Mouse (Mus musculus) intestine, postnatal 0 days (tissue): Measurements from ENCODE around the gene Prrc2a. TPM values are rescaled to one million over a fixed set of nuclear protein-coding genes. Genes with fewer than 3 reads are reported as not detected.

Source experiments
- ATAC-seq: fragments of 200-750 bp; cut with Nextera tagmentation; 2 replicates; pipeline ENCODE4 v1.8.0; 2017; ENCODE audit warnings: mild to moderate bottlenecking, moderate TSS enrichment, moderate library complexity
- H3K27ac ChIP-seq: fragments of 300-500 bp; sonication (generic); 2 replicates; pipeline ENCODE4 v1.5.1; 2014; ENCODE audit warnings: mild to moderate bottlenecking, low read depth, low read length, moderate library complexity
- H3K27me3 ChIP-seq: fragments of 300-500 bp; sonication (generic); replicated peaks from 2 replicates; pipeline ENCODE4 v1.6.1; 2014; ENCODE audit warnings: low read length, mixed read lengths; ENCODE audit not compliant: control insufficient read depth, insufficient read depth
- H3K36me3 ChIP-seq: fragments of 300-500 bp; sonication (generic); 2 replicates; pipeline ENCODE4 v1.6.1; 2014; ENCODE audit warnings: mild to moderate bottlenecking, moderate library complexity; ENCODE audit not compliant: control insufficient read depth, insufficient read depth
- H3K4me1 ChIP-seq: fragments of 300-500 bp; sonication (generic); replicated peaks from 2 replicates; pipeline ENCODE4 v1.6.1; 2014; ENCODE audit warnings: antibody characterized with exemption, low read length, mixed read lengths; ENCODE audit not compliant: control insufficient read depth, insufficient read depth
- H3K4me2 ChIP-seq: fragments of 300-500 bp; sonication (generic); replicated peaks from 2 replicates; pipeline ENCODE4 v1.6.1; 2014; ENCODE audit warnings: low read depth, mild to moderate bottlenecking, moderate library complexity
- H3K4me3 ChIP-seq: fragments of 300-500 bp; sonication (generic); 2 replicates; pipeline ENCODE4 v1.5.1; 2014; ENCODE audit warnings: low read depth, low read length
- H3K9ac ChIP-seq: fragments of 300-500 bp; sonication (generic); 2 replicates; pipeline ENCODE4 v1.6.1; 2014; ENCODE audit warnings: mild to moderate bottlenecking, low read depth, low read length
- H3K9me3 ChIP-seq: fragments of 300-500 bp; sonication (generic); 2 replicates; pipeline ENCODE4 v1.6.1; 2016; ENCODE audit warnings: mixed run types; ENCODE audit not compliant: control insufficient read depth
- CTCF ChIP-seq: sonication (generic); IDR thresholded peaks from 2 replicates; pipeline ENCODE4 v1.5.1; 2016; ENCODE audit warnings: low read depth, mild to moderate bottlenecking, control low read depth, antibody characterized with exemption, moderate library complexity
- WGBS: fragments of 180-500 bp; shearing (Covaris S2); extraction: QIAGEN DNeasy Blood & Tissue Kit; methylation state at CpG from one replicate; pipeline ENCODE4 v1.1.7; 2014; 5-methylcytosine and 5-hydroxymethylcytosine counted together
- polyA plus RNA-seq: library from polyadenylated mRNA; unstranded; fragments of >200 nt; fragmentation: Nextera tagmentation; extraction: Ambion mirVana; gene quantifications from 2 replicates; pipeline ENCODE4 v1.2.1, GENCODE M21; 2015

Prrc2a gene
- polyA plus RNA-seq, 1 experiment from 2014 or later, result 40.0 TPM

- no peak for TF ChIP-seq CTCF
- Histone ChIP-seq H3K4me1 (no peaks in the 10 kb centered on the region), H3K36me3 (peaks cover 97% of the 10 kb centered on the region), H3K27me3 (no peaks in the 10 kb centered on the region), H3K4me2 (no peak overlapping the region), H3K27ac (no peak overlapping the region), H3K9me3 (no peaks in the 10 kb centered on the region), H3K4me3 (no peak overlapping the region), H3K9ac (no peak overlapping the region)
- WGBS, result 80% methylated on average over 4 of the region's 4 CpGs
- no peak for ATAC-seq
These were observed 10.8 kb downstream of the Prrc2a start for GRCm38 (mm10) chr17:35153931-35154330.

- H3K4me2 ChIP-seq, result no peak overlapping the region
- WGBS, result 87% methylated on average over 9 of the region's 9 CpGs
- no peak overlapping the region for H3K9ac ChIP-seq
- ATAC-seq, result no peak
- H3K4me3 ChIP-seq, result no peak overlapping the region
- H3K9me3 ChIP-seq, result no peaks in the 10 kb centered on the region
- H3K27me3 ChIP-seq, result no peaks in the 10 kb centered on the region
- H3K36me3 ChIP-seq, result peaks cover 96% of the 10 kb centered on the region
- H3K27ac ChIP-seq, result no peak overlapping the region
- no peak for TF ChIP-seq CTCF
- H3K4me1 ChIP-seq, result no peaks in the 10 kb centered on the region
These were observed 11.6 kb downstream of the Prrc2a start for GRCm38 (mm10) chr17:35153077-35153476.

GRCm38 (mm10) chr17:35152121-35152520 is 12.6 kb downstream of the Prrc2a start:
- WGBS, result 93% methylated on average over 4 of the region's 4 CpGs

GRCm38 (mm10) chr17:35147922-35148639 is 16.6 kb downstream of the Prrc2a start:
- Histone ChIP-seq H3K4me1 (no peaks in the 10 kb centered on the region), H3K36me3 (peaks cover 95% of the 10 kb centered on the region), H3K9me3 (no peaks in the 10 kb centered on the region), H3K4me2 (no peak overlapping the region), H3K27me3 (no peaks in the 10 kb centered on the region), H3K4me3 (no peak overlapping the region), H3K9ac (no peak overlapping the region), H3K27ac (peak overlapping the region; percentile 11; the same call in 1 of the 2 replicates)
- no peak for TF ChIP-seq CTCF
- 65% methylated on average over 5 of the region's 5 CpGs for WGBS
- ATAC-seq, result no peak

More at GRCm38 (mm10) chr17:35152121-35152520, 12.6 kb downstream of the Prrc2a start:
- no peak overlapping the region for H3K27ac ChIP-seq
- H3K9me3 ChIP-seq, result no peaks in the 10 kb centered on the region
- H3K27me3 ChIP-seq, result no peaks in the 10 kb centered on the region
- H3K4me2 ChIP-seq, result no peak overlapping the region
- no peak overlapping the region for H3K9ac ChIP-seq
- no peaks in the 10 kb centered on the region for H3K4me1 ChIP-seq
- no peak for ATAC-seq
- TF ChIP-seq CTCF, result no peak
- H3K36me3 ChIP-seq, result peaks cover 95% of the 10 kb centered on the region
- no peak overlapping the region for H3K4me3 ChIP-seq

GRCm38 (mm10) chr17:35147348-35147747 is 17.3 kb downstream of the Prrc2a start:
- H3K27ac ChIP-seq, result no peak overlapping the region
- H3K27me3 ChIP-seq, result no peaks in the 10 kb centered on the region
- no peak overlapping the region for H3K4me3 ChIP-seq
- 43% methylated on average over 3 of the region's 3 CpGs for WGBS
- ATAC-seq, result no peak
- H3K36me3 ChIP-seq, result peaks cover 95% of the 10 kb centered on the region
- H3K9ac ChIP-seq, result no peak overlapping the region
- H3K4me1 ChIP-seq, result no peaks in the 10 kb centered on the region
- no peak for TF ChIP-seq CTCF
- no peaks in the 10 kb centered on the region for H3K9me3 ChIP-seq
- no peak overlapping the region for H3K4me2 ChIP-seq

GRCm38 (mm10) chr17:35146139-35146538 is 18.6 kb downstream of the Prrc2a start:
- H3K4me3 ChIP-seq, result no peak overlapping the region
- TF ChIP-seq CTCF, result no peak
- peaks cover 96% of the 10 kb centered on the region for H3K36me3 ChIP-seq
- H3K9ac ChIP-seq, result no peak overlapping the region
- 75% methylated on average over 5 of the region's 5 CpGs for WGBS
- H3K9me3 ChIP-seq, result no peaks in the 10 kb centered on the region
- no peaks in the 10 kb centered on the region for H3K4me1 ChIP-seq
- H3K27ac ChIP-seq, result no peak overlapping the region; the same call in 1 of the 2 replicates
- no peak for ATAC-seq
- no peaks in the 10 kb centered on the region for H3K27me3 ChIP-seq
- no peak overlapping the region for H3K4me2 ChIP-seq
